Mouse (Mus musculus) myocyte (in vitro differentiated cells): ENCODE measurements around the gene Brinp1.

Experiments
- E2F4 ChIP-seq: IDR thresholded peaks from one replicate; pipeline ENCODE4 v1.6.1; 2011; ENCODE audit warnings: mild to moderate bottlenecking, control low read depth, moderate library complexity; ENCODE audit not compliant: insufficient read depth
- POLR2A ChIP-seq: IDR thresholded peaks from one replicate; pipeline ENCODE4 v1.6.1; 2011; ENCODE audit warnings: low read depth, mild to moderate bottlenecking, control low read depth, moderate library complexity; ENCODE audit not compliant: insufficient read length
- TCF12 ChIP-seq: IDR thresholded peaks from one replicate; pipeline ENCODE4 v1.6.1; 2011; ENCODE audit warnings: mild to moderate bottlenecking, control low read depth; ENCODE audit not compliant: poor library complexity, insufficient read depth, severe bottlenecking
- USF1 ChIP-seq: IDR thresholded peaks from one replicate; pipeline ENCODE4 v1.6.1; 2011; ENCODE audit warnings: low read depth, mild to moderate bottlenecking, control low read depth, moderate library complexity

GRCm38 (mm10) chr4:68930022-68930421 lies 24.2 kb downstream of the Brinp1 start:
- TF ChIP-seq TCF12 (no peak), USF1 (no peak), E2F4 (no peak), POLR2A (no peak)
